Mouse (Mus musculus): Measurements from ENCODE around the gene Rassf5. TPM values are rescaled to one million over a fixed set of nuclear protein-coding genes. Genes with fewer than 3 reads are reported as not detected.

Rassf5 gene
- polyA plus RNA-seq, 1 experiment from 2014 or later = 8.0 TPM

- ATAC-seq = no peak
- H3K27ac ChIP-seq (ENCODE audit: low read depth) = no peak overlapping the region
- no peak overlapping the region for H3K9ac ChIP-seq (replicated peaks)
- no peaks in the 10 kb centered on the region for H3K27me3 ChIP-seq (ENCODE audit: insufficient read depth, low read length)
- H3K4me2 ChIP-seq (ENCODE audit: low read depth, low read length) = no peak overlapping the region
- 69% methylated on average over 3 of the region's 3 CpGs for WGBS (ENCODE audit: insufficient replicate concordance)
- TF ChIP-seq EP300 (IDR thresholded peaks at IDR 0.05; ENCODE audit: low read depth) (no peak), CTCF (IDR thresholded peaks at IDR 0.05; ENCODE audit: low read depth) (no peak)
- no peak overlapping the region for H3K4me3 ChIP-seq (ENCODE audit: low read depth, low read length)
- H3K4me1 ChIP-seq (ENCODE audit: insufficient read depth) = peaks cover 15% of the 10 kb centered on the region
- no peak for DNase-seq
- H3K36me3 ChIP-seq (replicated peaks; ENCODE audit: insufficient read depth, low read length) = 0 out of 2 replicates have a peak, but pooled peaks cover 10% of the 10 kb centered on the region
- H3K9me3 ChIP-seq (ENCODE audit: low read length) = no peaks in the 10 kb centered on the region
Observed at GRCm38 (mm10) chr1:131193746-131194145, 51.3 kb downstream of the Rassf5 start.

- DNase-seq = peak; percentile 36
- H3K27ac ChIP-seq (ENCODE audit: low read depth) = peak overlapping the region; percentile 61
- 0 out of 2 replicates have a peak, but pooled peaks cover 10% of the 10 kb centered on the region for H3K36me3 ChIP-seq (replicated peaks; ENCODE audit: insufficient read depth, low read length)
- H3K27me3 ChIP-seq (ENCODE audit: insufficient read depth, low read length) = no peaks in the 10 kb centered on the region
- TF ChIP-seq EP300 (IDR thresholded peaks at IDR 0.05; ENCODE audit: low read depth) = no peak
- TF ChIP-seq CTCF (IDR thresholded peaks at IDR 0.05; ENCODE audit: low read depth) = no peak
- H3K4me2 ChIP-seq (ENCODE audit: low read depth, low read length) = no peak overlapping the region
- no peak overlapping the region for H3K9ac ChIP-seq (replicated peaks)
- 50% methylated on average over 5 of the region's 5 CpGs for WGBS (ENCODE audit: insufficient replicate concordance)
- no peak overlapping the region for H3K4me3 ChIP-seq (ENCODE audit: low read depth, low read length)
- peak; percentile 65 for ATAC-seq
- H3K9me3 ChIP-seq (ENCODE audit: low read length) = no peaks in the 10 kb centered on the region
- peaks cover 14% of the 10 kb centered on the region; the same call in 1 of the 2 replicates for H3K4me1 ChIP-seq (ENCODE audit: insufficient read depth)
Observed at GRCm38 (mm10) chr1:131188655-131189054, 56.4 kb downstream of the Rassf5 start.

DNA sequence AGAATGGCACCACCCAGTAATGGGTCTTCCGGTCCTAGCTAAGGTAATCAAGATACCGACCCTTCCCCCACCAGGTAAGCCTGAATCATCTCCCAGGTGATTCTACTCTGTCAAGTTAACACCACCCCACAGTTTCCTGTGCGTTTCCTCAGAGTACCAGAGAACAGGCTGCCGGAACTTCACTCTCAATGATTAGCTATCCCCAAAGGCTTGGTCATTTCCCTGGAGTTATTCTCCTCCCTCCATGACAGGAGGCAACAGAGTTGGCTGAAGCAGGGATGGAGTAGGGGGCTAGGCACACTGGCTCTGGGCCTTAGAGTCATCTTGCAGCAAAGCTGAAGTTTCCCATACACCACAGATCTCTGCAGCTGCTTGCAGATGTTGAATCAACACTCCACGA, 57.2 kb downstream of the Rassf5 start:
- 77% methylated on average over 5 of the region's 5 CpGs for WGBS (ENCODE audit: insufficient replicate concordance)
- DNase-seq = no peak
- TF ChIP-seq CTCF (IDR thresholded peaks at IDR 0.05; ENCODE audit: low read depth) (no peak), EP300 (IDR thresholded peaks at IDR 0.05; ENCODE audit: low read depth) (no peak)
- no peak for ATAC-seq
- H3K4me3 ChIP-seq (ENCODE audit: low read depth, low read length) = no peak overlapping the region
- 0 out of 2 replicates have a peak, but pooled peaks cover 10% of the 10 kb centered on the region for H3K36me3 ChIP-seq (replicated peaks; ENCODE audit: insufficient read depth, low read length)
- H3K4me1 ChIP-seq (ENCODE audit: insufficient read depth) = peaks cover 14% of the 10 kb centered on the region; the same call in 1 of the 2 replicates
- H3K27me3 ChIP-seq (ENCODE audit: insufficient read depth, low read length) = no peaks in the 10 kb centered on the region
- no peak overlapping the region for H3K9ac ChIP-seq (replicated peaks)
- 0 out of 2 replicates have a peak overlapping the region, but pooled peaks have one; percentile 27 for H3K4me2 ChIP-seq (ENCODE audit: low read depth, low read length)
- H3K9me3 ChIP-seq (ENCODE audit: low read length) = no peaks in the 10 kb centered on the region
- H3K27ac ChIP-seq (ENCODE audit: low read depth) = peak overlapping the region; percentile 60

DNA sequence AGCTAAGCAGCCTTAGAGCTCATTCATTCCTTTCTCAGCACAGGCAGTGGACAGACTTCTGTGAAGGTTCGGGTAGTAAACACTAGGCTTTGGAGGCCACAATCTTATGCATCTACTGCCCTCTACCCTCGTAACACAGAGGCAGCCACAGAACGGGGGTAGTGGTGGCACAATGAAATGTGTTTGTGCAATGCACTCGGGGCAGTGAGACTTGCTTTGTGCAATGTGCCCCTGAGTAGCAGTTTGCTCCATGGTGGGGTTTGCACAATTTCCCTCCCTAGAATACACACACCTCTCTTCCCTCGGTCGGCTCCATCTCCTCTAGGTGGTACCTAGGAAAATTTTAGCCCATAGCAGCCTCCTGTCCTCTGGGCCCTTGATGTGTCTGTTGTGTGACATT, 58.1 kb downstream of the Rassf5 start:
- no peaks in the 10 kb centered on the region for H3K9me3 ChIP-seq (ENCODE audit: low read length)
- TF ChIP-seq EP300 (IDR thresholded peaks at IDR 0.05; ENCODE audit: low read depth) (no peak), CTCF (IDR thresholded peaks at IDR 0.05; ENCODE audit: low read depth) (no peak)

DNA sequence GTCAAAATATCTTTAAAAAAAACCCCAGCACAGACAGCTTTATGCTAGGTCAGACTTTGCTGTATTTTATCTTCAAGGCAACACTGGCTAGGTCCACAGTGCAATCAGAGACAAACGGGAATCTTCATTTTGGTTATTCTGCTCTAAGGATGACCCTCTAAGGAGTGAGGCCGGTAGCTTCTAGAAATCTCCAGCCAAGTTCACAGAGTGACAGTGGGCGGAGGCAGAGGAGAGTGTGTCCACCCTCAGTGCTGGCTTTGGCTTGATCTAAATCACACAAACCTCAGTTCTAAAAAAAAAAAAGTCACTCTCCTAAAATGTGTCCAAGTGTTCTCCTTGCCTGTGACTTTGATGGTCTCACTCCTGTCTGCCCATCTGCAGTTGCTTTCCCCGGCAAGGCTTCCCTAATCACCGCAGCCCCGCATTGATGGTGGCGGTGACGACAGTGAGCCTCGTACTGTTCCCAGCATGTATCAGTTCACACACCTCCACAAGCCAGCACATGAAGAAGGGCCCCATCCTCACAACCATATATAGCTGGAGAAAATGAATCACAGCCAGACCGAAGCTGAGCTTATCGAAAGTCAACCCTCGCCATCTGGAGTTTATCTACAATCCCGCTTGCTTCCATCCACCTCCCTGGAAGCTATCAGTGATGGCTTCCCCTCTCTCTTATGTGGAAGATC, 59.1 kb downstream of the Rassf5 start:
- WGBS (ENCODE audit: insufficient replicate concordance) = 65% methylated on average over 13 of the region's 13 CpGs
- no peak for TF ChIP-seq EP300 (IDR thresholded peaks at IDR 0.05; ENCODE audit: low read depth)
- no peak for TF ChIP-seq CTCF (IDR thresholded peaks at IDR 0.05; ENCODE audit: low read depth)

More for the DNA sequence above, 58.1 kb downstream of the Rassf5 start:
- no peak overlapping the region for H3K9ac ChIP-seq (replicated peaks)
- H3K36me3 ChIP-seq (replicated peaks; ENCODE audit: insufficient read depth, low read length) = 0 out of 2 replicates have a peak, but pooled peaks cover 10% of the 10 kb centered on the region
- H3K27ac ChIP-seq (ENCODE audit: low read depth) = peak overlapping the region; percentile 3; the same call in 1 of the 2 replicates
- no peak overlapping the region for H3K4me2 ChIP-seq (ENCODE audit: low read depth, low read length)
- H3K4me1 ChIP-seq (ENCODE audit: insufficient read depth) = peaks cover 14% of the 10 kb centered on the region; the same call in 1 of the 2 replicates
- WGBS (ENCODE audit: insufficient replicate concordance) = 54% methylated on average over 6 of the region's 6 CpGs
- peak; percentile 42; the same call in 1 of the 2 replicates for ATAC-seq
- no peak overlapping the region for H3K4me3 ChIP-seq (ENCODE audit: low read depth, low read length)
- DNase-seq = peak; percentile 33
- H3K27me3 ChIP-seq (ENCODE audit: insufficient read depth, low read length) = no peaks in the 10 kb centered on the region

GRCm38 (mm10) chr1:131184956-131185660, 60.0 kb downstream of the Rassf5 start:
- Histone ChIP-seq H3K4me1 (ENCODE audit: insufficient read depth) (peaks cover 14% of the 10 kb centered on the region; the same call in 1 of the 2 replicates), H3K9me3 (ENCODE audit: low read length) (no peaks in the 10 kb centered on the region), H3K4me3 (ENCODE audit: low read depth, low read length) (no peak overlapping the region), H3K27ac (ENCODE audit: low read depth) (no peak overlapping the region), H3K9ac (replicated peaks) (no peak overlapping the region), H3K27me3 (ENCODE audit: insufficient read depth, low read length) (no peaks in the 10 kb centered on the region), H3K4me2 (ENCODE audit: low read depth, low read length) (no peak overlapping the region), H3K36me3 (replicated peaks; ENCODE audit: insufficient read depth, low read length) (peaks cover 13% of the 10 kb centered on the region)
- DNase-seq (no peak), ATAC-seq (no peak)
- TF ChIP-seq EP300 (IDR thresholded peaks at IDR 0.05; ENCODE audit: low read depth) (no peak), CTCF (IDR thresholded peaks at IDR 0.05; ENCODE audit: low read depth) (no peak)
- 61% methylated on average over 8 of the region's 8 CpGs for WGBS (ENCODE audit: insufficient replicate concordance)

More for the DNA sequence above, 59.1 kb downstream of the Rassf5 start:
- Histone ChIP-seq H3K9ac (replicated peaks) (no peak overlapping the region), H3K4me1 (ENCODE audit: insufficient read depth) (peaks cover 14% of the 10 kb centered on the region; the same call in 1 of the 2 replicates), H3K4me3 (ENCODE audit: low read depth, low read length) (no peak overlapping the region), H3K27ac (ENCODE audit: low read depth) (no peak overlapping the region), H3K27me3 (ENCODE audit: insufficient read depth, low read length) (no peaks in the 10 kb centered on the region), H3K4me2 (ENCODE audit: low read depth, low read length) (no peak overlapping the region), H3K36me3 (replicated peaks; ENCODE audit: insufficient read depth, low read length) (peaks cover 7% of the 10 kb centered on the region), H3K9me3 (ENCODE audit: low read length) (no peaks in the 10 kb centered on the region)
- no peak for ATAC-seq
- no peak for DNase-seq
